Mouse (Mus musculus) kidney, embryonic 14.5 days (tissue): ENCODE results near the gene Ip6k2. TPM values are rescaled to one million over a fixed set of nuclear protein-coding genes. Genes with fewer than 3 reads are reported as not detected.

Source experiments
- ATAC-seq: fragments of 200-750 bp; cut with Nextera tagmentation; 2 replicates; pipeline ENCODE4 v1.8.0; 2017; ENCODE audit warnings: moderate number of reproducible peaks, mild to moderate bottlenecking, moderate TSS enrichment, moderate library complexity; ENCODE audit not compliant: low FRiP score, low TSS enrichment
- H3K27ac ChIP-seq: fragments of 300-500 bp; sonication (generic); 2 replicates; pipeline ENCODE4 v1.5.1; 2014; ENCODE audit warnings: low read depth, mild to moderate bottlenecking, low read length, moderate library complexity, mixed read lengths
- H3K27me3 ChIP-seq: fragments of 300-500 bp; sonication (generic); 2 replicates; pipeline ENCODE4 v1.6.1; 2014; ENCODE audit warnings: mild to moderate bottlenecking, low read length; ENCODE audit not compliant: control insufficient read depth, insufficient read depth
- H3K36me3 ChIP-seq: fragments of 300-500 bp; sonication (generic); 2 replicates; pipeline ENCODE4 v1.6.1; 2014; ENCODE audit warnings: low read length, mixed read lengths; ENCODE audit not compliant: control insufficient read depth, insufficient read depth
- H3K4me1 ChIP-seq: fragments of 300-500 bp; sonication (generic); 2 replicates; pipeline ENCODE4 v1.6.1; 2014; ENCODE audit warnings: low read length, mixed read lengths; ENCODE audit not compliant: control insufficient read depth, insufficient read depth
- H3K4me2 ChIP-seq: fragments of 300-500 bp; sonication (generic); replicated peaks from 2 replicates; pipeline ENCODE4 v1.6.1; 2014; ENCODE audit warnings: low read depth, mild to moderate bottlenecking, low read length
- H3K4me3 ChIP-seq: fragments of 300-500 bp; sonication (generic); 2 replicates; pipeline ENCODE4 v1.5.1; 2014; ENCODE audit warnings: mild to moderate bottlenecking, low read length
- H3K9ac ChIP-seq: fragments of 300-500 bp; sonication (generic); 2 replicates; pipeline ENCODE4 v1.6.1; 2014; ENCODE audit warnings: low read depth, mild to moderate bottlenecking, low read length, moderate library complexity
- H3K9me3 ChIP-seq: fragments of 300-500 bp; sonication (generic); 2 replicates; pipeline ENCODE4 v1.6.1; 2016; ENCODE audit warnings: low read length; ENCODE audit not compliant: control insufficient read depth
- WGBS: fragments of 180-500 bp; shearing (Covaris S2); extraction: QIAGEN DNeasy Blood & Tissue Kit; methylation state at CpG from one replicate; pipeline ENCODE4 v1.1.7; 2014; 5-methylcytosine and 5-hydroxymethylcytosine counted together
- polyA plus RNA-seq: library from polyadenylated mRNA; unstranded; fragments of >200 nt; fragmentation: Nextera tagmentation; extraction: Ambion mirVana; gene quantifications from 2 replicates; pipeline ENCODE4 v1.2.1, GENCODE M21; 2014

Gene Ip6k2
- polyA plus RNA-seq, 1 experiment from 2014 or later = 134 TPM

- Histone ChIP-seq H3K4me2 (no peak overlapping the region), H3K4me1 (peaks cover 10% of the 10 kb centered on the region), H3K36me3 (peaks cover 58% of the 10 kb centered on the region), H3K27ac (no peak overlapping the region), H3K4me3 (no peak overlapping the region), H3K9me3 (no peaks in the 10 kb centered on the region), H3K9ac (no peak overlapping the region), H3K27me3 (no peaks in the 10 kb centered on the region)
- no peak for ATAC-seq
These were observed 22.8 kb downstream of the Ip6k2 start for GRCm38 (mm10) chr9:108806379-108806778.

- peaks cover 58% of the 10 kb centered on the region for H3K36me3 ChIP-seq
- no peak overlapping the region for H3K27ac ChIP-seq
- WGBS = 91% methylated on average over 1 of the region's 1 CpGs
- H3K9me3 ChIP-seq = no peaks in the 10 kb centered on the region
- H3K4me3 ChIP-seq = no peak overlapping the region
- no peak for ATAC-seq
- no peaks in the 10 kb centered on the region for H3K27me3 ChIP-seq
- H3K9ac ChIP-seq = no peak overlapping the region
- peaks cover 10% of the 10 kb centered on the region for H3K4me1 ChIP-seq
- H3K4me2 ChIP-seq = no peak overlapping the region
These were observed 23.2 kb downstream of the Ip6k2 start for GRCm38 (mm10) chr9:108806831-108807230.

- peak; percentile 5; the same call in 1 of the 2 replicates for ATAC-seq
- Histone ChIP-seq H3K9ac (no peak overlapping the region), H3K4me3 (no peak overlapping the region), H3K27me3 (no peaks in the 10 kb centered on the region), H3K36me3 (peaks cover 56% of the 10 kb centered on the region), H3K27ac (no peak overlapping the region), H3K4me1 (peaks cover 10% of the 10 kb centered on the region), H3K9me3 (no peaks in the 10 kb centered on the region), H3K4me2 (peak overlapping the region; percentile 96; the same call in 1 of the 2 replicates)
- 76% methylated on average over 5 of the region's 5 CpGs for WGBS
These were observed 24.1 kb downstream of the Ip6k2 start for GRCm38 (mm10) chr9:108807674-108808073.

GRCm38 (mm10) chr9:108808163-108808665, 24.6 kb downstream of the Ip6k2 start, which contains the start of gene Nckipsd:
Gene Nckipsd, plus strand, starts transcription at chr9:108808368.
- ATAC-seq = peak; percentile 89
- H3K36me3 ChIP-seq = peaks cover 53% of the 10 kb centered on the region
- peak within 1 kb of the TSS; percentile 96 for H3K4me2 ChIP-seq
- peak within 1 kb of the TSS; percentile 85 for H3K4me3 ChIP-seq
- no peaks in the 10 kb centered on the region for H3K27me3 ChIP-seq
- under 1% methylated on average over 47 of the region's 62 CpGs for WGBS
- H3K4me1 ChIP-seq = peaks cover 10% of the 10 kb centered on the region
- H3K27ac ChIP-seq = no peak within 1 kb of the TSS
- H3K9ac ChIP-seq = peak within 1 kb of the TSS; percentile 81
- no peaks in the 10 kb centered on the region for H3K9me3 ChIP-seq

GRCm38 (mm10) chr9:108809188-108809587, 25.6 kb downstream of the Ip6k2 start:
- no peaks in the 10 kb centered on the region for H3K27me3 ChIP-seq
- H3K9me3 ChIP-seq = no peaks in the 10 kb centered on the region
- peak overlapping the region; percentile 96 for H3K4me2 ChIP-seq
- H3K9ac ChIP-seq = peak overlapping the region; percentile 81; the same call in 1 of the 2 replicates
- no peak for ATAC-seq
- peaks cover 10% of the 10 kb centered on the region for H3K4me1 ChIP-seq
- WGBS = 49% methylated on average over 5 of the region's 5 CpGs
- H3K4me3 ChIP-seq = peak overlapping the region; percentile 85
- no peak overlapping the region for H3K27ac ChIP-seq
- H3K36me3 ChIP-seq = peaks cover 50% of the 10 kb centered on the region

- H3K4me2 ChIP-seq = no peak overlapping the region
- H3K27me3 ChIP-seq = no peaks in the 10 kb centered on the region
- H3K36me3 ChIP-seq = peaks cover 50% of the 10 kb centered on the region
- H3K4me1 ChIP-seq = peaks cover 10% of the 10 kb centered on the region
- no peak for ATAC-seq
- no peak overlapping the region for H3K4me3 ChIP-seq
- WGBS = 69% methylated on average over 6 of the region's 6 CpGs
- no peak overlapping the region for H3K9ac ChIP-seq
- H3K27ac ChIP-seq = no peak overlapping the region
- H3K9me3 ChIP-seq = no peaks in the 10 kb centered on the region
These were observed 26.1 kb downstream of the Ip6k2 start for GRCm38 (mm10) chr9:108809723-108810122.

- Histone ChIP-seq H3K9ac (no peak overlapping the region), H3K4me3 (no peak overlapping the region), H3K27ac (no peak overlapping the region), H3K27me3 (no peaks in the 10 kb centered on the region), H3K4me1 (peaks cover 10% of the 10 kb centered on the region), H3K36me3 (peaks cover 50% of the 10 kb centered on the region), H3K9me3 (no peaks in the 10 kb centered on the region), H3K4me2 (no peak overlapping the region)
- ATAC-seq = no peak
- 87% methylated on average over 5 of the region's 5 CpGs for WGBS
These were observed 26.9 kb downstream of the Ip6k2 start for GRCm38 (mm10) chr9:108810516-108810915.

GRCm38 (mm10) chr9:108815557-108815956, 32.0 kb downstream of the Ip6k2 start:
- H3K27me3 ChIP-seq = no peaks in the 10 kb centered on the region
- ATAC-seq = no peak
- H3K27ac ChIP-seq = no peak overlapping the region
- no peak overlapping the region for H3K4me3 ChIP-seq
- H3K9ac ChIP-seq = no peak overlapping the region
- H3K9me3 ChIP-seq = no peaks in the 10 kb centered on the region
- WGBS = 80% methylated on average over 7 of the region's 7 CpGs
- peaks cover 45% of the 10 kb centered on the region; the same call in 1 of the 2 replicates for H3K36me3 ChIP-seq
- no peaks in the 10 kb centered on the region for H3K4me1 ChIP-seq
- H3K4me2 ChIP-seq = no peak overlapping the region

GRCm38 (mm10) chr9:108819495-108819894, 35.9 kb downstream of the Ip6k2 start:
- no peaks in the 10 kb centered on the region for H3K4me1 ChIP-seq
- peaks cover 18% of the 10 kb centered on the region for H3K27me3 ChIP-seq
- H3K4me2 ChIP-seq = no peak overlapping the region
- H3K36me3 ChIP-seq = peaks cover 25% of the 10 kb centered on the region; the same call in 1 of the 2 replicates
- WGBS = 71% methylated on average over 3 of the region's 3 CpGs
- no peaks in the 10 kb centered on the region for H3K9me3 ChIP-seq
- no peak overlapping the region for H3K4me3 ChIP-seq
- no peak; the same call in 1 of the 2 replicates for ATAC-seq
- H3K9ac ChIP-seq = no peak overlapping the region
- H3K27ac ChIP-seq = no peak overlapping the region
